Mouse (Mus musculus) embryonic facial prominence, embryonic 12.5 days (tissue): ENCODE data around the gene Tpm3. TPM values are rescaled to one million over a fixed set of nuclear protein-coding genes. Genes with fewer than 3 reads are reported as not detected.
"Not testable (repeated sequence)": the region's sequence is repeated elsewhere in the genome, so short reads cannot be mapped to it uniquely, and the experiment has no call there.

ENCODE experiments used
- ATAC-seq: fragments of 200-750 bp; cut with Nextera tagmentation; 2 replicates; pipeline ENCODE4 v1.8.0; 2017; ENCODE audit not compliant: insufficient number of reproducible peaks, insufficient read depth, low FRiP score, low TSS enrichment
- H3K27ac ChIP-seq: fragments of 300-500 bp; sonication (generic); 2 replicates; pipeline ENCODE4 v1.5.1; 2016; ENCODE audit warnings: mild to moderate bottlenecking
- H3K27me3 ChIP-seq: fragments of 300-500 bp; sonication (generic); 2 replicates; pipeline ENCODE4 v1.6.1; 2016; ENCODE audit warnings: mild to moderate bottlenecking, moderate library complexity
- H3K36me3 ChIP-seq: fragments of 300-500 bp; sonication (generic); 2 replicates; pipeline ENCODE4 v1.6.1; 2016; ENCODE audit warnings: mild to moderate bottlenecking
- H3K4me1 ChIP-seq: fragments of 300-500 bp; sonication (generic); 2 replicates; pipeline ENCODE4 v1.6.1; 2016
- H3K4me2 ChIP-seq: fragments of 300-500 bp; sonication (generic); replicated peaks from 2 replicates; pipeline ENCODE4 v1.6.1; 2016; ENCODE audit warnings: mild to moderate bottlenecking, moderate library complexity
- H3K4me3 ChIP-seq: fragments of 300-500 bp; sonication (generic); 2 replicates; pipeline ENCODE4 v1.5.1; 2016; ENCODE audit warnings: mild to moderate bottlenecking
- H3K9ac ChIP-seq: fragments of 300-500 bp; sonication (generic); 2 replicates; pipeline ENCODE4 v1.6.1; 2016; ENCODE audit warnings: mild to moderate bottlenecking, moderate library complexity
- H3K9me3 ChIP-seq: fragments of 300-500 bp; sonication (generic); 2 replicates; pipeline ENCODE4 v1.6.1; 2016; ENCODE audit warnings: mild to moderate bottlenecking, moderate library complexity
- WGBS: fragments of 180-500 bp; shearing (Covaris S2); methylation state at CpG from one replicate; pipeline ENCODE4 v1.1.7; 2016; 5-methylcytosine and 5-hydroxymethylcytosine counted together
- polyA plus RNA-seq: library from polyadenylated mRNA; unstranded; fragments of >200 nt; fragmentation: Nextera tagmentation; extraction: Ambion mirVana; gene quantifications from 2 replicates; pipeline ENCODE4 v1.2.1, GENCODE M21; 2016

The Tpm3 gene
- polyA plus RNA-seq, 1 experiment from 2014 or later = 517 TPM

GRCm38 (mm10) chr3:90115526-90115925 lies 43.1 kb downstream of the Tpm3 start:
- Histone ChIP-seq H3K4me3 (no peak overlapping the region), H3K27ac (no peak overlapping the region), H3K27me3 (no peaks in the 10 kb centered on the region), H3K4me1 (no peaks in the 10 kb centered on the region), H3K9me3 (no peaks in the 10 kb centered on the region), H3K36me3 (no peaks in the 10 kb centered on the region), H3K9ac (no peak overlapping the region), H3K4me2 (no peak overlapping the region)
- 71% methylated on average over 3 of the region's 3 CpGs for WGBS
- ATAC-seq = no peak

DNA sequence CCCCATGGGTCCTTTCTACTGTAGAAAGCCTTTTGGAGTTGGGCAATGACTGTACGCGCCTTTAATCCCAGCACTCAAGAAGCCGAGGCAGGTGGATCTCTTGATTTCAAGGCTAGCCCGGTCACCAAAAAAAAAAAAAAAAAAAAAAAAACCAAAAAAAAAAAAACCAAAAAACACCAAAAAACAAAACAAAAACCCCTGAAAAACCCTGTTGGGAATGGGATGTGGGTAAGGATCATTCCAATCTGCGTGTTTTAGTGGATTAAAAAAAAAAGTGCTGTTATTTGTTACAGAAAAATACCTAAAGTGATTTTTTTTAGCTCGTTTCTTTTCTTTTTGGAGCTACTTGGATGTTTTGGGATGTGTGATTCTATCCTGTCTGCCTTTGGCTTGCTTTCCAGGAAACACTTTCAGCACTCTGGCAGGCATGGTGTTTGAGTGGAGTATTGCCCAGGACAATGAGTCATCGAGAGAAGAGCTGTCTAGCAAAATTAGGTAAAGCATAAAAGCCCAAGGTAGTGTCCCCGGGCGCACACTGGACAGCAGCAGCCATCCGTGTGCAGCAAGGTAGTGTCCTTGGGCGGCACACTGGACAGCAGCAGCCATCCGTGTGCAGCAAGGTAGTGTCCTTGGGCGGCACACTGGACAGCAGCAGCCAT lies 45.8 kb downstream of the Tpm3 start:
- H3K4me2 ChIP-seq = no peak overlapping the region
- 87% methylated on average over 13 of the region's 13 CpGs for WGBS
- no peaks in the 10 kb centered on the region for H3K9me3 ChIP-seq
- H3K27me3 ChIP-seq = no peaks in the 10 kb centered on the region
- H3K36me3 ChIP-seq = no peaks in the 10 kb centered on the region
- no peak overlapping the region for H3K27ac ChIP-seq
- no peak overlapping the region for H3K4me3 ChIP-seq
- no peak for ATAC-seq
- H3K9ac ChIP-seq = no peak overlapping the region
- H3K4me1 ChIP-seq = no peaks in the 10 kb centered on the region

GRCm38 (mm10) chr3:90122036-90122435 lies 49.6 kb downstream of the Tpm3 start:
- H3K27ac ChIP-seq, H3K36me3 ChIP-seq, H3K9ac ChIP-seq, H3K4me1 ChIP-seq, H3K9me3 ChIP-seq, ATAC-seq, H3K27me3 ChIP-seq, H3K4me3 ChIP-seq, H3K4me2 ChIP-seq: not testable (repeated sequence)
- 81% methylated on average over 5 of the region's 5 CpGs for WGBS

GRCm38 (mm10) chr3:90125710-90126109 lies 53.3 kb downstream of the Tpm3 start:
- WGBS = 65% methylated on average over 5 of the region's 5 CpGs
- no peaks in the 10 kb centered on the region for H3K36me3 ChIP-seq
- ATAC-seq = no peak
- no peaks in the 10 kb centered on the region for H3K4me1 ChIP-seq
- H3K27me3 ChIP-seq = no peaks in the 10 kb centered on the region
- no peak overlapping the region for H3K4me2 ChIP-seq
- H3K9me3 ChIP-seq = no peaks in the 10 kb centered on the region
- no peak overlapping the region for H3K9ac ChIP-seq
- no peak overlapping the region for H3K4me3 ChIP-seq
- H3K27ac ChIP-seq = no peak overlapping the region

- ATAC-seq = no peak
- Histone ChIP-seq H3K9me3 (no peaks in the 10 kb centered on the region), H3K27ac (no peak overlapping the region), H3K4me3 (no peak overlapping the region), H3K4me2 (no peak overlapping the region), H3K36me3 (no peaks in the 10 kb centered on the region), H3K9ac (no peak overlapping the region), H3K27me3 (no peaks in the 10 kb centered on the region), H3K4me1 (no peaks in the 10 kb centered on the region)
- 91% methylated on average over 6 of the region's 6 CpGs for WGBS
Observed at GRCm38 (mm10) chr3:90127881-90128280, 55.4 kb downstream of the Tpm3 start.

DNA sequence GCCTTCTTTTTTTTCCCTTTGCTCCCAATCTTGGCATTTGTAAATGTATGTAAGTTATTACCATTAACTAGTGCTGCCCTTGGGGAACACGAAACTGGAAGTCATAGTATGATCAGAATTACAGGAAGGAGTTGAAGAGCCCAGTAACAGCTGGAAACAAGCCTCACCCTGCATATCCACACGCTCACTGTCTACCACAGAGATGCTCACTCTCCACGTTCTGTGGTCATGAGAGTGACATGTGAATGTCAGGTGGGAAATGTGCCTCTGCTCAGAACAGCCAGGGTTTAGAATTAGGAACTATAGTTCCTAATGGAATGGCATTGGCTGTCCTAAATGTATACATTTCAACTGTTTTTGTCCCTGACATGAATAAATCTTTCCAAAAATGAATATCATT lies 60.3 kb downstream of the Tpm3 start:
- Histone ChIP-seq H3K4me1 (0 out of 2 replicates have a peak, but pooled peaks cover 3% of the 10 kb centered on the region), H3K27me3 (no peaks in the 10 kb centered on the region), H3K4me3 (no peak overlapping the region), H3K36me3 (no peaks in the 10 kb centered on the region), H3K9me3 (no peaks in the 10 kb centered on the region), H3K4me2 (no peak overlapping the region), H3K27ac (no peak overlapping the region), H3K9ac (no peak overlapping the region)
- WGBS = 76% methylated on average over 3 of the region's 3 CpGs
- no peak for ATAC-seq

DNA sequence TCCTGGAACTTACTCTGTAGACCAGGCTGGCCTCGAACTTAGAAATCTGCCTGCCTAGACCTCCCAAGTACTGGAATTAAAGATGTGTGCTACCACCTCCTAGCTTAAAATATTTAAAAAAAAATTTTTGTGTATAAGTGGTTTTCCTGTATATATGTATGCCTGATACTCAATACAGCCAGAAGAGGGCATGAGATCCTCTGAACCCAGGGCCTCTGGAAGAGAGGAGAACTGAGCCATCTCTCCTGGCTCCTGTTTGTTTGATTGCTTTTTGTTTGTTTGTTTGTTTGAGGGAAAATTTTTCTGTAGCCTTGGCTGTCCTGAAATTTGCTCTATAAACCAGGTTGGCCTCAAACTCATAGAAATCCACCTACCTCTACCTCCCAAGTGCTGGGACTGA lies 60.9 kb downstream of the Tpm3 start:
- no peak overlapping the region for H3K9ac ChIP-seq
- no peak overlapping the region for H3K4me2 ChIP-seq
- no peaks in the 10 kb centered on the region for H3K9me3 ChIP-seq
- H3K27ac ChIP-seq = no peak overlapping the region
- H3K4me1 ChIP-seq = 0 out of 2 replicates have a peak, but pooled peaks cover 3% of the 10 kb centered on the region
- 91% methylated on average over 1 of the region's 1 CpGs for WGBS
- H3K27me3 ChIP-seq = no peaks in the 10 kb centered on the region
- H3K36me3 ChIP-seq = no peaks in the 10 kb centered on the region
- no peak overlapping the region for H3K4me3 ChIP-seq
- ATAC-seq = no peak

- Histone ChIP-seq H3K36me3 (no peaks in the 10 kb centered on the region), H3K9me3 (no peaks in the 10 kb centered on the region), H3K27me3 (no peaks in the 10 kb centered on the region), H3K4me3 (no peak overlapping the region), H3K4me1 (0 out of 2 replicates have a peak, but pooled peaks cover 3% of the 10 kb centered on the region), H3K27ac (no peak overlapping the region), H3K9ac (no peak overlapping the region), H3K4me2 (no peak overlapping the region)
- WGBS = 52% methylated on average over 3 of the region's 3 CpGs
- no peak for ATAC-seq
Observed at GRCm38 (mm10) chr3:90134483-90134882, 62.0 kb downstream of the Tpm3 start.

DNA sequence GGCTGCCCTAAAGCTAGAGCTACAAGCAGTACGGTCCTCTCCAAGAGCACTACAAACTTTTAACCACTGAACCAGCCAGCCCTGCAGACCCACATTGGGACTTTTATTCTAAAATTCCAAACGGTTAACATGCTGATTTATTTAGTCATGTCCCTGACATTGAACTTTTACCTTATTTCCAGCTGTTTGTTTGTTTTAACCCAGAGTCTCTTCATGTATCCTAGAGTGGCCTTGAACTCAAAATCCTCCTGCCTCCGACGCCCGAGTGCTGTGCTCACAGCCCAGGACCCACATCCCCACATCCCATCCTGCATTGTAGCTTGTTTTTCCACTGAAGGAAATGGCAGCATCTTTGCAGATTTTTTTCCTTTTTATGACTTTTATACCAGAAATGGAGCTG lies 62.5 kb downstream of the Tpm3 start:
- 0 out of 2 replicates have a peak, but pooled peaks cover 3% of the 10 kb centered on the region for H3K4me1 ChIP-seq
- ATAC-seq = no peak
- no peak overlapping the region for H3K4me3 ChIP-seq
- no peaks in the 10 kb centered on the region for H3K27me3 ChIP-seq
- no peaks in the 10 kb centered on the region for H3K36me3 ChIP-seq
- H3K27ac ChIP-seq = no peak overlapping the region
- no peaks in the 10 kb centered on the region for H3K9me3 ChIP-seq
- no peak overlapping the region for H3K4me2 ChIP-seq
- no peak overlapping the region for H3K9ac ChIP-seq
- 68% methylated on average over 5 of the region's 5 CpGs for WGBS

GRCm38 (mm10) chr3:90136660-90137059 lies 64.2 kb downstream of the Tpm3 start:
- Histone ChIP-seq H3K4me2 (no peak overlapping the region), H3K4me1 (0 out of 2 replicates have a peak, but pooled peaks cover 3% of the 10 kb centered on the region), H3K27me3 (no peaks in the 10 kb centered on the region), H3K27ac (no peak overlapping the region), H3K9ac (no peak overlapping the region), H3K4me3 (no peak overlapping the region), H3K36me3 (no peaks in the 10 kb centered on the region), H3K9me3 (no peaks in the 10 kb centered on the region)
- WGBS = 36% methylated on average over 13 of the region's 13 CpGs
- no peak for ATAC-seq

DNA sequence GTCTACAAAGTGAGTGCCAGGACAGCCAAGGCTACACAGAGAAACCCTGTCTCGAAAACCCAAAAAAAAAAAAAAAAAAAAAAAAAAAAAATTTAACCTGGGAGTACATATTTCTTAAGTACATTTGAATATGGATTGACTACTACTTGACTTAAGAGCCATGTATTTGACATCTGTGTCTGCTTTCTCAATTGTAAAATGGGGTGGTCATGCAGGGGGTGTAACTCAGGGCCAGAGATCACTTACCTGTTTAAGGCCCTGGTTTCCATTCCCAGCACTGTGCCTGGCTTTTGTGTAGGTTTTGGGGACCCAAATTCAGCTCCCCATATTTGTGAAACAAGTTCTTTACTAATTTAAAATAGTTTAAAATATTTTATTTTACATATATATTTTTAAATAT lies 65.2 kb downstream of the Tpm3 start:
- no peak overlapping the region for H3K9ac ChIP-seq
- 0 out of 2 replicates have a peak, but pooled peaks cover 3% of the 10 kb centered on the region for H3K4me1 ChIP-seq
- no peak overlapping the region for H3K4me3 ChIP-seq
- H3K36me3 ChIP-seq = no peaks in the 10 kb centered on the region
- no peaks in the 10 kb centered on the region for H3K9me3 ChIP-seq
- no peak overlapping the region for H3K27ac ChIP-seq
- no peak for ATAC-seq
- H3K27me3 ChIP-seq = no peaks in the 10 kb centered on the region
- no peak overlapping the region for H3K4me2 ChIP-seq
- WGBS = no CpG with 5 or more reads among the region's 1 CpGs

GRCm38 (mm10) chr3:90139962-90140361 lies 67.5 kb downstream of the Tpm3 start:
- Histone ChIP-seq H3K4me1 (no peaks in the 10 kb centered on the region), H3K9ac (no peak overlapping the region), H3K4me2 (no peak overlapping the region), H3K36me3 (no peaks in the 10 kb centered on the region), H3K27ac (no peak overlapping the region), H3K9me3 (no peaks in the 10 kb centered on the region), H3K27me3 (no peaks in the 10 kb centered on the region), H3K4me3 (no peak overlapping the region)
- WGBS = 85% methylated on average over 3 of the region's 3 CpGs
- ATAC-seq = no peak
